Mouse (Mus musculus): Measurements from ENCODE around the gene Dlg5. TPM values are rescaled to one million over a fixed set of nuclear protein-coding genes. Genes with fewer than 3 reads are reported as not detected.

Dlg5 gene
- polyA plus RNA-seq, 1 experiment from 2014 or later: 25.4 TPM

- Histone ChIP-seq H3K4me2 (ENCODE audit: low read depth) (no peak overlapping the region), H3K36me3 (ENCODE audit: control insufficient read depth, insufficient read depth, low read length) (no peaks in the 10 kb centered on the region), H3K27ac (ENCODE audit: low read depth, low read length) (no peak overlapping the region), H3K4me1 (ENCODE audit: control insufficient read depth, insufficient read depth, low read length) (peaks cover 22% of the 10 kb centered on the region), H3K27me3 (ENCODE audit: control insufficient read depth, insufficient read depth, low read length) (no peaks in the 10 kb centered on the region), H3K9me3 (ENCODE audit: control insufficient read depth, low read length) (no peaks in the 10 kb centered on the region), H3K9ac (ENCODE audit: low read length) (no peak overlapping the region), H3K4me3 (ENCODE audit: low read depth, low read length) (no peak overlapping the region)
- ATAC-seq (ENCODE audit: insufficient read depth, low FRiP score, low TSS enrichment) (no peak), DNase-seq (ENCODE audit: low spot score) (no peak)
- WGBS: 60% methylated on average over 5 of the region's 5 CpGs
Measured at GRCm38 (mm10) chr14:24212861-24213260, 32.9 kb downstream of the Dlg5 start.

- Histone ChIP-seq H3K9ac (ENCODE audit: low read length) (no peak overlapping the region), H3K27ac (ENCODE audit: low read depth, low read length) (no peak overlapping the region)
Measured at GRCm38 (mm10) chr14:24207360-24207752, 38.4 kb downstream of the Dlg5 start.

GRCm38 (mm10) chr14:24206736-24207359 is 38.9 kb downstream of the Dlg5 start:
- H3K4me2 ChIP-seq (ENCODE audit: low read depth): no peak overlapping the region
- 59% methylated on average over 12 of the region's 12 CpGs for WGBS
- H3K4me3 ChIP-seq (ENCODE audit: low read depth, low read length): no peak overlapping the region
- no peaks in the 10 kb centered on the region for H3K27me3 ChIP-seq (ENCODE audit: control insufficient read depth, insufficient read depth, low read length)
- no peak overlapping the region for H3K27ac ChIP-seq (ENCODE audit: low read depth, low read length)
- no peaks in the 10 kb centered on the region for H3K36me3 ChIP-seq (ENCODE audit: control insufficient read depth, insufficient read depth, low read length)
- no peaks in the 10 kb centered on the region for H3K9me3 ChIP-seq (ENCODE audit: control insufficient read depth, low read length)
- peaks cover 11% of the 10 kb centered on the region for H3K4me1 ChIP-seq (ENCODE audit: control insufficient read depth, insufficient read depth, low read length)
- ATAC-seq (ENCODE audit: insufficient read depth, low FRiP score, low TSS enrichment) (no peak), DNase-seq (ENCODE audit: low spot score) (no peak)
- H3K9ac ChIP-seq (ENCODE audit: low read length): no peak overlapping the region

More at GRCm38 (mm10) chr14:24207360-24207752, 38.4 kb downstream of the Dlg5 start:
- H3K4me3 ChIP-seq (ENCODE audit: low read depth, low read length): no peak overlapping the region
- H3K36me3 ChIP-seq (ENCODE audit: control insufficient read depth, insufficient read depth, low read length): no peaks in the 10 kb centered on the region
- H3K4me2 ChIP-seq (ENCODE audit: low read depth): no peak overlapping the region
- ATAC-seq (ENCODE audit: insufficient read depth, low FRiP score, low TSS enrichment): no peak
- no peaks in the 10 kb centered on the region for H3K9me3 ChIP-seq (ENCODE audit: control insufficient read depth, low read length)
- peaks cover 13% of the 10 kb centered on the region for H3K4me1 ChIP-seq (ENCODE audit: control insufficient read depth, insufficient read depth, low read length)
- no peaks in the 10 kb centered on the region for H3K27me3 ChIP-seq (ENCODE audit: control insufficient read depth, insufficient read depth, low read length)
- 45% methylated on average over 13 of the region's 13 CpGs for WGBS
- no peak for DNase-seq (ENCODE audit: low spot score)

- 27% methylated on average over 9 of the region's 9 CpGs for WGBS
- H3K4me1 ChIP-seq (ENCODE audit: control insufficient read depth, insufficient read depth, low read length): peaks cover 9% of the 10 kb centered on the region
- H3K27ac ChIP-seq (ENCODE audit: low read depth, low read length): no peak overlapping the region; the same call in 1 of the 2 replicates
- no peak overlapping the region for H3K4me2 ChIP-seq (ENCODE audit: low read depth)
- H3K36me3 ChIP-seq (ENCODE audit: control insufficient read depth, insufficient read depth, low read length): no peaks in the 10 kb centered on the region
- H3K9ac ChIP-seq (ENCODE audit: low read length): no peak overlapping the region
- ATAC-seq (ENCODE audit: insufficient read depth, low FRiP score, low TSS enrichment) (no peak), DNase-seq (ENCODE audit: low spot score) (no peak)
- no peak overlapping the region for H3K4me3 ChIP-seq (ENCODE audit: low read depth, low read length)
- H3K9me3 ChIP-seq (ENCODE audit: control insufficient read depth, low read length): no peaks in the 10 kb centered on the region
- H3K27me3 ChIP-seq (ENCODE audit: control insufficient read depth, insufficient read depth, low read length): no peaks in the 10 kb centered on the region
Measured at GRCm38 (mm10) chr14:24206314-24206713, 39.4 kb downstream of the Dlg5 start.

GRCm38 (mm10) chr14:24205281-24205871 is 40.3 kb downstream of the Dlg5 start:
- Histone ChIP-seq H3K36me3 (ENCODE audit: control insufficient read depth, insufficient read depth, low read length) (no peaks in the 10 kb centered on the region), H3K4me2 (ENCODE audit: low read depth) (no peak overlapping the region), H3K27ac (ENCODE audit: low read depth, low read length) (no peak overlapping the region; the same call in 1 of the 2 replicates), H3K27me3 (ENCODE audit: control insufficient read depth, insufficient read depth, low read length) (no peaks in the 10 kb centered on the region), H3K4me3 (ENCODE audit: low read depth, low read length) (no peak overlapping the region), H3K9ac (ENCODE audit: low read length) (peak overlapping the region; percentile 24; the same call in 1 of the 2 replicates), H3K9me3 (ENCODE audit: control insufficient read depth, low read length) (no peaks in the 10 kb centered on the region), H3K4me1 (ENCODE audit: control insufficient read depth, insufficient read depth, low read length) (peaks cover 9% of the 10 kb centered on the region)
- 33% methylated on average over 6 of the region's 6 CpGs for WGBS
- no peak for DNase-seq (ENCODE audit: low spot score)
- no peak for ATAC-seq (ENCODE audit: insufficient read depth, low FRiP score, low TSS enrichment)

- H3K4me1 ChIP-seq (ENCODE audit: control insufficient read depth, insufficient read depth, low read length): peaks cover 9% of the 10 kb centered on the region
Measured at GRCm38 (mm10) chr14:24203210-24203609, 42.5 kb downstream of the Dlg5 start.

GRCm38 (mm10) chr14:24200771-24201170 is 44.9 kb downstream of the Dlg5 start:
- WGBS: 95% methylated on average over 2 of the region's 2 CpGs
- peaks cover 6% of the 10 kb centered on the region for H3K4me1 ChIP-seq (ENCODE audit: control insufficient read depth, insufficient read depth, low read length)
- no peak overlapping the region for H3K4me3 ChIP-seq (ENCODE audit: low read depth, low read length)
- no peak overlapping the region for H3K4me2 ChIP-seq (ENCODE audit: low read depth)
- H3K27ac ChIP-seq (ENCODE audit: low read depth, low read length): no peak overlapping the region
- no peak overlapping the region for H3K9ac ChIP-seq (ENCODE audit: low read length)
- ATAC-seq (ENCODE audit: insufficient read depth, low FRiP score, low TSS enrichment) (no peak), DNase-seq (ENCODE audit: low spot score) (no peak)
- no peaks in the 10 kb centered on the region for H3K36me3 ChIP-seq (ENCODE audit: control insufficient read depth, insufficient read depth, low read length)
- no peaks in the 10 kb centered on the region for H3K9me3 ChIP-seq (ENCODE audit: control insufficient read depth, low read length)
- no peaks in the 10 kb centered on the region for H3K27me3 ChIP-seq (ENCODE audit: control insufficient read depth, insufficient read depth, low read length)

More at GRCm38 (mm10) chr14:24203210-24203609, 42.5 kb downstream of the Dlg5 start:
- no peak overlapping the region for H3K4me2 ChIP-seq (ENCODE audit: low read depth)
- no peaks in the 10 kb centered on the region for H3K27me3 ChIP-seq (ENCODE audit: control insufficient read depth, insufficient read depth, low read length)
- ATAC-seq (ENCODE audit: insufficient read depth, low FRiP score, low TSS enrichment) (no peak), DNase-seq (ENCODE audit: low spot score) (no peak)
- no peak overlapping the region for H3K4me3 ChIP-seq (ENCODE audit: low read depth, low read length)
- no peaks in the 10 kb centered on the region for H3K9me3 ChIP-seq (ENCODE audit: control insufficient read depth, low read length)
- no peak overlapping the region for H3K27ac ChIP-seq (ENCODE audit: low read depth, low read length)
- H3K36me3 ChIP-seq (ENCODE audit: control insufficient read depth, insufficient read depth, low read length): no peaks in the 10 kb centered on the region
- H3K9ac ChIP-seq (ENCODE audit: low read length): no peak overlapping the region
- WGBS: 90% methylated on average over 8 of the region's 8 CpGs

- 91% methylated on average over 6 of the region's 6 CpGs for WGBS
- Histone ChIP-seq H3K4me3 (ENCODE audit: low read depth, low read length) (no peak overlapping the region), H3K27ac (ENCODE audit: low read depth, low read length) (no peak overlapping the region), H3K4me2 (ENCODE audit: low read depth) (no peak overlapping the region), H3K4me1 (ENCODE audit: control insufficient read depth, insufficient read depth, low read length) (0 out of 2 replicates have a peak, but pooled peaks cover 2% of the 10 kb centered on the region), H3K36me3 (ENCODE audit: control insufficient read depth, insufficient read depth, low read length) (no peaks in the 10 kb centered on the region), H3K9me3 (ENCODE audit: control insufficient read depth, low read length) (no peaks in the 10 kb centered on the region), H3K27me3 (ENCODE audit: control insufficient read depth, insufficient read depth, low read length) (no peaks in the 10 kb centered on the region), H3K9ac (ENCODE audit: low read length) (no peak overlapping the region)
- DNase-seq (ENCODE audit: low spot score): no peak
- ATAC-seq (ENCODE audit: insufficient read depth, low FRiP score, low TSS enrichment): no peak
Measured at GRCm38 (mm10) chr14:24199732-24200131, 46.0 kb downstream of the Dlg5 start.

GRCm38 (mm10) chr14:24197865-24198264 is 47.9 kb downstream of the Dlg5 start:
- Histone ChIP-seq H3K4me3 (ENCODE audit: low read depth, low read length) (no peak overlapping the region), H3K27me3 (ENCODE audit: control insufficient read depth, insufficient read depth, low read length) (no peaks in the 10 kb centered on the region), H3K9me3 (ENCODE audit: control insufficient read depth, low read length) (no peaks in the 10 kb centered on the region), H3K36me3 (ENCODE audit: control insufficient read depth, insufficient read depth, low read length) (no peaks in the 10 kb centered on the region), H3K4me1 (ENCODE audit: control insufficient read depth, insufficient read depth, low read length) (no peaks in the 10 kb centered on the region), H3K27ac (ENCODE audit: low read depth, low read length) (no peak overlapping the region), H3K9ac (ENCODE audit: low read length) (no peak overlapping the region), H3K4me2 (ENCODE audit: low read depth) (no peak overlapping the region)
- no peak for ATAC-seq (ENCODE audit: insufficient read depth, low FRiP score, low TSS enrichment)
- DNase-seq (ENCODE audit: low spot score): no peak
- WGBS: 92% methylated on average over 5 of the region's 5 CpGs
